7 mouse cellular contexts compared by ENCODE assay signal in the genomic region with DNA sequence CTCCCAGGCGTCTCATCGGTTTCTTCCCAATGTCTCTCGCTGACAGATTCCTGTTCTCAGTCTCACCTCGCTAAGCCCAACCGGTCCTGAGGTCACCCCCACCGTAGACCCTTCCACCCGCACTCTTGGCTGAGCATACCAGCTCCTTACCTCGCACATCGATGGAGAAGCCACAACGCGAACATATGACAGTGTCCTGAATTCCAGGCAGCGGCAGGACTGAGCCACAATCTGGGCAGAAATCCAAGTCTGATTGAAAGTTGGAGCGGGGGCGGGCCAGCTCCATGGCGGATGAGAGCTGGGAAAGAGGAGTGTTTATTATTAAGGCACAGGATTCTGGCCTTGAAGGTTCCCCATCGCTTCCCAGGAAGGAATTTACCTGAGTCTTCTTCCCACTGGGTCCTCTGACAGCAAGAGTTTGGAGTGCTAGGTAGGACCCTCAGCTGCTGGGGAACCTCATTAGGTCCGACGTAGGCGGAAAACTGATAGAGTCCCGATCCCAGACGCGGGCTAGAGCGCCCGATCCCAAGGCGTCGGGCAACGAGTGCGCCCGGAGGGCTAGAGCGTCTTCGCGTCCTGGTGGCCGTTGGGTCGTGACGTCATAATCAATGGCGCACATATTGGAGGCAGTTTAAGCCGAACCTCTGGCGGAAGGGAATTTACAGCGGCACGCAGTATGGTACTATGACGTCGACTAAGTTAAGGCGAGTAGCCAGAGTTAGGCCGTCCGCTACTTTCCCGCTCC. TPM values are rescaled to one million over a fixed set of nuclear protein-coding genes. Genes with fewer than 3 reads are reported as not detected.
DNase-seq lines count a peak whose midpoint lies in the region; ATAC-seq lines count a peak whose summit lies in the region.

Znrd1 (minus strand) TSS at position 561 of the 745 bp plus-strand sequence.
Znrd1as (plus strand) TSS at position 594 of the 745 bp plus-strand sequence.

- peak; percentile 96 for DNase-seq in adrenal gland, adult 2 months
- peak; percentile 98 for DNase-seq in embryo, embryonic 11.5 days (ENCODE audit: low read depth, low spot score)
- DNase-seq in gastrocnemius, postnatal 36 days = peak; percentile 88 to 91
- DNase-seq in left cerebral cortex, postnatal 25 days (ENCODE audit: low spot score in 2 of 2) = peak; percentile 97 to 98
- DNase-seq in midbrain, embryonic 10.5 days (ENCODE audit: low spot score) = peak; percentile 94
- DNase-seq in right cerebral cortex, postnatal 4 days = peak; percentile 89

- peak within 1 kb of the TSS; percentile 57 for H3K4me2 ChIP-seq in intestine, embryonic 15.5 days (replicated peaks)

- no peaks in the 10 kb centered on the region for H3K27me3 ChIP-seq in intestine, embryonic 15.5 days (replicated peaks)
- H3K27me3 ChIP-seq in midbrain, embryonic 10.5 days (ENCODE audit: low read depth, poor library complexity, severe bottlenecking) = no peaks in the 10 kb centered on the region

- H3K36me3 ChIP-seq in intestine, embryonic 15.5 days = 0 out of 2 replicates have a peak, but pooled peaks cover 4% of the 10 kb centered on the region
- peaks cover 28% of the 10 kb centered on the region for H3K36me3 ChIP-seq in midbrain, embryonic 10.5 days

- no peaks in the 10 kb centered on the region for H3K9me3 ChIP-seq in intestine, embryonic 15.5 days
- H3K9me3 ChIP-seq in midbrain, embryonic 10.5 days (replicated peaks) = no peaks in the 10 kb centered on the region

- peak within 1 kb of the TSS; percentile 66 for H3K27ac ChIP-seq in intestine, embryonic 15.5 days
- peak within 1 kb of the TSS; percentile 88 for H3K27ac ChIP-seq in midbrain, embryonic 10.5 days (replicated peaks)

- intact Hi-C loops in gastrocnemius, postnatal 36 days (cut with DNase I) = loop anchor here (5.0 kb wide), 1 partner anchor 121 kb away; the partner anchor contains the start of gene Trim26
- intact Hi-C loops in left cerebral cortex, postnatal 25 days (cut with DNase I) = loop anchor here (1.0 to 10.0 kb wide), 3 partner anchors 34 to 983 kb away; partner anchors contain the start of gene Gnl1

- ATAC-seq in intestine, embryonic 15.5 days = peak; percentile 98

- H3K9ac ChIP-seq in intestine, embryonic 15.5 days = peak within 1 kb of the TSS; percentile 64

- peak within 1 kb of the TSS; percentile 58 for H3K4me3 ChIP-seq in intestine, embryonic 15.5 days (replicated peaks)
- peak within 1 kb of the TSS; percentile 82 for H3K4me3 ChIP-seq in midbrain, embryonic 10.5 days

- under 1% methylated on average over 46 of the region's 46 CpGs for WGBS in intestine, embryonic 15.5 days
- under 1% methylated on average over 46 of the region's 46 CpGs for WGBS in midbrain, embryonic 10.5 days

- peaks cover 10% of the 10 kb centered on the region for H3K4me1 ChIP-seq in intestine, embryonic 15.5 days (replicated peaks)
- peaks cover 20% of the 10 kb centered on the region for H3K4me1 ChIP-seq in midbrain, embryonic 10.5 days

RNA-seq across cellular contexts. Expression of gene Znrd1, which starts in this region (rescaled TPM):
- total RNA-seq in adrenal gland, adult 2 months (2021) = 10 to 100 TPM; 41.1 to 41.6 TPM
- polyA plus RNA-seq in adrenal gland, adult 2 months (2012; rRNA removed) = 11.6 and 12.8 TPM in 2 replicates
- total RNA-seq in gastrocnemius, postnatal 36 days (2021) = 10 to 100 TPM; 16.1 to 17.7 TPM
- 69.5 and 76.3 TPM in 2 replicates for polyA plus RNA-seq in intestine, embryonic 15.5 days (2015; fragmentation: Nextera tagmentation; extraction: Ambion mirVana)
- total RNA-seq in left cerebral cortex, postnatal 25 days (2021) = 10 to 100 TPM; 29.8 to 34.5 TPM
- polyA plus RNA-seq in midbrain, embryonic 10.5 days (2016; fragmentation: Nextera tagmentation; extraction: Ambion mirVana) = 88.5 and 96.7 TPM in 2 replicates

RNA-seq across cellular contexts. Expression of gene Znrd1as, which starts in this region (rescaled TPM):
- 10 to 100 TPM; 12.4 to 14.8 TPM for total RNA-seq in adrenal gland, adult 2 months (2021)
- 0.32 and 0.57 TPM in 2 replicates for polyA plus RNA-seq in adrenal gland, adult 2 months (2012; rRNA removed)
- total RNA-seq in gastrocnemius, postnatal 36 days (2021) = 10 to 100 TPM; 16.1 to 17.2 TPM
- polyA plus RNA-seq in intestine, embryonic 15.5 days (2015; fragmentation: Nextera tagmentation; extraction: Ambion mirVana) = 6.3 TPM in 2 replicates
- 1 to 10 TPM; 5.0 to 5.2 TPM for total RNA-seq in left cerebral cortex, postnatal 25 days (2021)
- 8.8 and 10.6 TPM in 2 replicates for polyA plus RNA-seq in midbrain, embryonic 10.5 days (2016; fragmentation: Nextera tagmentation; extraction: Ambion mirVana)

Comparison
In these comparisons a context has a peak if more than half of its experiments do, and no peak if none do; other contexts are left out.
1. Peak in every context shown above with its lines: DNase-seq, ATAC-seq, H3K4me3 ChIP-seq and H3K27ac ChIP-seq.